Mouse (Mus musculus) bone marrow macrophage, adult 2 months (primary cell): ENCODE measurements around the gene Gng7.

Experiments used
- CTCF ChIP-seq: IDR thresholded peaks from 2 replicates; pipeline ENCODE4 v1.5.1; 2012; ENCODE audit warnings: low read depth, mild to moderate bottlenecking, low read length, moderate library complexity
- POLR2A ChIP-seq: IDR thresholded peaks from 2 replicates; pipeline ENCODE4 v1.6.1; 2012; ENCODE audit warnings: mild to moderate bottlenecking, low read depth, low read length, borderline replicate concordance

DNA sequence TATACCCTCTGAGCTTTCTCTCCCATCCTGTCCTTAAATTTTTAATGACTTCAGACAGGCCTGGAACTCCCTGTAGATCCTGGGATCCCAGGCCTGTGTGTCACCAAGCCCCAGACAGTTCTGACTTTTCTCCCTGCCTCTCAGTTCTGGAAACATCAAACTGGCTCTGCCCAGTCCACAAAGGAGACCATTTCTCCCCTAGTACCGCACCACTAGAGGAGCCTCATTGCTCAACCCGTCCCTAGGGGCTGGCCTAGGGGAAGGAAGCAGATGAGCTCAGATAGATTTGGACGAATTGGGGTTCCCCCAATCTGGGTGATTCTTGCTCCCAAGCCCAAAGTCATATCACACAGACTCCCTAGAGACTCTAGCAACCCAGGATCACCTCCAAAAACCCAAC, 79.5 kb downstream of the Gng7 start:
- TF ChIP-seq CTCF: no peak
- TF ChIP-seq POLR2A: no peak
